Mouse (Mus musculus) embryonic fibroblast, embryonic 13.5 days (primary cell): Measurements from ENCODE around the gene Suclg2.

Experiments
- CTCF ChIP-seq: IDR thresholded peaks from 2 replicates; pipeline ENCODE4 v1.5.1; 2011; ENCODE audit warnings: mild to moderate bottlenecking, control low read depth, low read length, moderate library complexity, borderline replicate concordance; ENCODE audit not compliant: insufficient read depth
- POLR2A ChIP-seq: IDR thresholded peaks from 2 replicates; pipeline ENCODE4 v1.6.1; 2011; ENCODE audit warnings: low read depth, mild to moderate bottlenecking, control low read depth, low read length, moderate library complexity

DNA sequence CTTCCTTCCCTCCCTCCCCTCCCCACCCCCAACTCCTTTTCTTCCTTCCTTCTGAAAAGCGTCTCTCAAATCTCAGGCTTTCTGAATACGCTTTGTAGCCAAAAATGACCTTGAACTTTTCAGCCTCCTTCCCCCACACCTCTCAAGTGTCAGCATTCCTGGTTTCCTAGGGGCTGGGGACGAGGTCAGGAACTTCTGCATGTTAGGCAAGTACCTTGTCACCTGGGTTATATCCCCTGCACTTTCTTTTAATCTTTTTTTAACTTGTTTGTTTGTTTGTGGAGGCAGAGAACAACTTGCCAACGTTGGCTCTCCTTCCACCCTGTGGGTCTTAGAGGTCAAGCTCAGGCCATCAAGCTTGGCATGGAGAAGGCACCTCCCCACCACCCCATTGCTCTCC lies 9.1 kb downstream of the Suclg2 start:
- TF ChIP-seq CTCF (no peak), POLR2A (no peak)
